Mouse (Mus musculus) CH12.LX (cell line): ENCODE results near the gene Rps21. TPM values are rescaled to one million over a fixed set of nuclear protein-coding genes. Genes with fewer than 3 reads are reported as not detected.

Experiments used
- DNase-seq: peaks from one replicate; pipeline ENCODE4 v3.0.0-alpha.2; 2013; ENCODE audit errors: extremely low read depth
- H3K27ac ChIP-seq: 2 replicates; pipeline ENCODE4 v1.5.1; 2012; ENCODE audit warnings: low read depth, mild to moderate bottlenecking, control low read depth, moderate library complexity; ENCODE audit not compliant: insufficient read depth
- H3K27me3 ChIP-seq: replicated peaks from 2 replicates; pipeline ENCODE3; 2012; ENCODE audit warnings: inconsistent platforms
- H3K36me3 ChIP-seq, 2 experiments: replicated peaks in 1 of 2; 2 replicates each; pipeline versions ENCODE3 to v1.6.1; 2012; ENCODE audit warnings: inconsistent platforms in 1 of 2, low read length in 1 of 2, mild to moderate bottlenecking in 1 of 2, mixed read lengths in 1 of 2, moderate library complexity in 1 of 2; ENCODE audit not compliant: control insufficient read depth in 1 of 2, insufficient read depth in 1 of 2
- H3K4me1 ChIP-seq, 2 experiments: 2 replicates each; pipeline ENCODE4 v1.6.1; 2012; ENCODE audit warnings: inconsistent platforms in 1 of 2, moderate library complexity in 1 of 2; ENCODE audit not compliant: insufficient read depth in 2 of 2, control insufficient read depth in 1 of 2
- H3K4me2 ChIP-seq: 2 replicates; pipeline ENCODE4 v1.6.1; 2012; ENCODE audit warnings: low read depth, mild to moderate bottlenecking, control low read depth; ENCODE audit not compliant: poor library complexity, insufficient read depth, severe bottlenecking
- H3K4me3 ChIP-seq, 3 experiments: fragments of 150-350 bp in 1 of 3; sonication (generic) in 1 of 3; replicated peaks in 1 of 3; 2 replicates each; pipeline versions ENCODE3 to v1.5.1; 2011 to 2012; ENCODE audit warnings: low read depth in 2 of 3, low read length in 2 of 3, mild to moderate bottlenecking in 2 of 3, moderate library complexity in 2 of 3, control low read depth in 1 of 3, improper control_type of control experiment in 1 of 3, inconsistent platforms in 1 of 3, mixed read lengths in 1 of 3; ENCODE audit not compliant: poor library complexity in 1 of 3
- H3K79me2 ChIP-seq: replicated peaks from 2 replicates; pipeline ENCODE4 v1.6.1; 2012; ENCODE audit warnings: mild to moderate bottlenecking, moderate library complexity; ENCODE audit not compliant: control insufficient read depth, poor library complexity, insufficient read depth, severe bottlenecking; ENCODE audit errors: extremely low read depth
- H3K9ac ChIP-seq: 2 replicates; pipeline ENCODE4 v1.6.1; 2012; ENCODE audit warnings: low read depth, mild to moderate bottlenecking, control low read depth, moderate library complexity; ENCODE audit not compliant: insufficient read depth
- H3K9me3 ChIP-seq: replicated peaks from 2 replicates; pipeline ENCODE3; 2012; ENCODE audit warnings: low read length, inconsistent platforms, mixed read lengths
- BHLHE40 ChIP-seq: IDR thresholded peaks from 2 replicates; pipeline ENCODE4 v1.6.1; 2011; ENCODE audit warnings: mild to moderate bottlenecking, low read depth, low read length, improper control_type of control experiment
- CHD1 ChIP-seq: IDR thresholded peaks from 2 replicates; pipeline ENCODE4 v1.6.1; 2012; ENCODE audit warnings: low read depth, low read length, improper control_type of control experiment, inconsistent platforms
- CTCF ChIP-seq, 2 experiments: IDR thresholded peaks in 1 of 2; conservative IDR thresholded peaks in 1 of 2; 2 replicates each; pipeline ENCODE4 v1.5.1; 2011 to 2012; ENCODE audit warnings: low read depth in 2 of 2, low read length in 2 of 2, improper control_type of control experiment in 1 of 2, inconsistent platforms in 1 of 2, mild to moderate bottlenecking in 1 of 2, moderate library complexity in 1 of 2
- E2F4 ChIP-seq: IDR thresholded peaks from 2 replicates; pipeline ENCODE4 v1.6.1; 2011; ENCODE audit warnings: low read depth, low read length, improper control_type of control experiment; ENCODE audit not compliant: insufficient replicate concordance
- ELF1 ChIP-seq: IDR thresholded peaks from 2 replicates; pipeline ENCODE4 v1.6.1; 2014; ENCODE audit warnings: low read depth, mild to moderate bottlenecking, inconsistent platforms, low read length, improper control_type of control experiment
- EP300 ChIP-seq: IDR thresholded peaks from 2 replicates; pipeline ENCODE4 v1.6.1; 2011; ENCODE audit warnings: low read length, improper control_type of control experiment
- GABPA ChIP-seq: IDR thresholded peaks from 2 replicates; pipeline ENCODE4 v1.6.1; 2012; ENCODE audit warnings: low read depth, low read length, improper control_type of control experiment, inconsistent platforms; ENCODE audit not compliant: insufficient replicate concordance
- JUN ChIP-seq: IDR thresholded peaks from 2 replicates; pipeline ENCODE4 v1.6.1; 2011; ENCODE audit warnings: low read depth, mild to moderate bottlenecking, low read length, improper control_type of control experiment, moderate library complexity; ENCODE audit not compliant: insufficient read depth
- JUND ChIP-seq: conservative IDR thresholded peaks from 2 replicates; pipeline ENCODE4 v1.6.1; 2011; ENCODE audit warnings: low read depth, low read length, improper control_type of control experiment
- KAT2A ChIP-seq: IDR thresholded peaks from 2 replicates; pipeline ENCODE4 v1.6.1; 2012; ENCODE audit warnings: low read length, improper control_type of control experiment, inconsistent platforms; ENCODE audit not compliant: insufficient replicate concordance
- MAFK ChIP-seq: IDR thresholded peaks from 2 replicates; pipeline ENCODE4 v1.6.1; 2011; ENCODE audit warnings: low read length, improper control_type of control experiment; ENCODE audit not compliant: insufficient replicate concordance
- MAX ChIP-seq: IDR thresholded peaks from 2 replicates; pipeline ENCODE4 v1.6.1; 2011; ENCODE audit warnings: low read length, improper control_type of control experiment
- MAZ ChIP-seq: IDR thresholded peaks from 2 replicates; pipeline ENCODE4 v1.6.1; 2012; ENCODE audit warnings: low read depth, mild to moderate bottlenecking, inconsistent platforms, low read length, improper control_type of control experiment, moderate library complexity
- MEF2A ChIP-seq: IDR thresholded peaks from 2 replicates; pipeline ENCODE4 v1.6.1; 2014; ENCODE audit warnings: low read depth, mild to moderate bottlenecking, inconsistent platforms, low read length, improper control_type of control experiment, borderline replicate concordance
- MXI1 ChIP-seq: IDR thresholded peaks from 2 replicates; pipeline ENCODE4 v1.6.1; 2011; ENCODE audit warnings: mild to moderate bottlenecking, low read depth, low read length, improper control_type of control experiment
- MYC ChIP-seq: IDR thresholded peaks from 2 replicates; pipeline ENCODE4 v1.6.1; 2011; ENCODE audit warnings: low read depth, mild to moderate bottlenecking, improper control_type of control experiment, low read length
- NELFE ChIP-seq: IDR thresholded peaks from 2 replicates; pipeline ENCODE4 v1.6.1; 2011; ENCODE audit warnings: low read depth, low read length, improper control_type of control experiment
- NRF1 ChIP-seq: IDR thresholded peaks from 2 replicates; pipeline ENCODE4 v1.6.1; 2014; ENCODE audit warnings: low read depth, mild to moderate bottlenecking, inconsistent platforms, low read length, improper control_type of control experiment, moderate library complexity
- PAX5 ChIP-seq: IDR thresholded peaks from 2 replicates; pipeline ENCODE4 v1.6.1; 2012; ENCODE audit warnings: low read length, inconsistent platforms, mixed read lengths
- POLR2A ChIP-seq: IDR thresholded peaks from 2 replicates; pipeline ENCODE4 v1.6.1; 2011; ENCODE audit warnings: low read depth, mild to moderate bottlenecking, improper control_type of control experiment, low read length
- POLR2AphosphoS2 ChIP-seq: IDR thresholded peaks from 2 replicates; pipeline ENCODE4 v1.6.1; 2011; ENCODE audit warnings: low read depth, low read length, improper control_type of control experiment
- RAD21 ChIP-seq: IDR thresholded peaks from 2 replicates; pipeline ENCODE4 v1.6.1; 2011; ENCODE audit warnings: low read depth, mild to moderate bottlenecking, low read length, improper control_type of control experiment, moderate library complexity
- RCOR1 ChIP-seq: conservative IDR thresholded peaks from 2 replicates; pipeline ENCODE4 v1.6.1; 2012; ENCODE audit warnings: low read depth, mild to moderate bottlenecking, inconsistent platforms, low read length, improper control_type of control experiment
- SIN3A ChIP-seq: IDR thresholded peaks from 2 replicates; pipeline ENCODE4 v1.6.1; 2012; ENCODE audit warnings: low read length, improper control_type of control experiment, inconsistent platforms
- SMC3 ChIP-seq: IDR thresholded peaks from 2 replicates; pipeline ENCODE4 v1.6.1; 2011; ENCODE audit warnings: low read depth, low read length, improper control_type of control experiment
- TBP ChIP-seq: conservative IDR thresholded peaks from 2 replicates; pipeline ENCODE4 v1.6.1; 2011; ENCODE audit warnings: low read depth, low read length, improper control_type of control experiment
- TCF12 ChIP-seq: IDR thresholded peaks from 2 replicates; pipeline ENCODE4 v1.6.1; 2014; ENCODE audit warnings: low read depth, mild to moderate bottlenecking, inconsistent platforms, low read length, improper control_type of control experiment
- UBTF ChIP-seq: IDR thresholded peaks from 2 replicates; pipeline ENCODE4 v1.6.1; 2012; ENCODE audit warnings: low read depth, mild to moderate bottlenecking, inconsistent platforms, low read length, improper control_type of control experiment, moderate library complexity
- USF1 ChIP-seq: IDR thresholded peaks from 2 replicates; pipeline ENCODE4 v1.6.1; 2014; ENCODE audit warnings: low read depth, mild to moderate bottlenecking, inconsistent platforms, low read length, improper control_type of control experiment
- USF2 ChIP-seq: conservative IDR thresholded peaks from 2 replicates; pipeline ENCODE4 v1.6.1; 2011; ENCODE audit warnings: low read depth, low read length, improper control_type of control experiment
- ZC3H11A ChIP-seq: IDR thresholded peaks from 2 replicates; pipeline ENCODE4 v1.6.1; 2012; ENCODE audit warnings: low read depth, mild to moderate bottlenecking, inconsistent platforms, low read length, improper control_type of control experiment
- ZKSCAN1 ChIP-seq: IDR thresholded peaks from 2 replicates; pipeline ENCODE4 v1.6.1; 2012; ENCODE audit warnings: low read depth, inconsistent platforms, low read length, improper control_type of control experiment, borderline replicate concordance
- ZMIZ1 ChIP-seq: IDR thresholded peaks from 2 replicates; pipeline ENCODE4 v1.6.1; 2012; ENCODE audit warnings: low read depth, mild to moderate bottlenecking, inconsistent platforms, low read length, improper control_type of control experiment
- ZNF384 ChIP-seq: IDR thresholded peaks from 2 replicates; pipeline ENCODE4 v1.6.1; 2012; ENCODE audit warnings: low read depth, low read length, improper control_type of control experiment, inconsistent platforms
- dilution Hi-C: fragments of 300-500 bp; cut with MboI; formaldehyde crosslinking; loops from 2 replicates; pipeline ENCODE4 v1.14.3; 2020; ENCODE audit warnings: low sequenced_read_pairs; ENCODE audit not compliant: extremely low pct_unique_long_range_greater_than_20kb, extremely low pct_ligation_motif_present
- in situ Hi-C: fragments of 300-500 bp; cut with MboI; formaldehyde crosslinking; loops from 3 replicates; pipeline ENCODE4 v1.14.3; 2019; ENCODE audit warnings: low sequenced_read_pairs, low pct_ligation_motif_present, low pct_unique_long_range_greater_than_20kb, mixed read lengths
- polyA plus RNA-seq: library from polyadenylated mRNA; unstranded; fragments of >175 nt; gene quantifications from 2 replicates; pipeline ENCODE4 v1.2.1, GENCODE M21; 2012; ENCODE audit warnings: low read depth; ENCODE audit not compliant: insufficient read length
- total RNA-seq, 2 experiments: library from RNA; depleted of rRNA; stranded (reverse); fragments of 300-350 nt in 1 of 2; fragments of >200 nt in 1 of 2; gene quantifications; 2 replicates each; pipeline ENCODE4 v1.2.3; 2012 to 2014

The Rps21 gene
- total and polyA plus RNA-seq, 3 experiments, result 705 to 3,770 (median 1,686) TPM

DNA sequence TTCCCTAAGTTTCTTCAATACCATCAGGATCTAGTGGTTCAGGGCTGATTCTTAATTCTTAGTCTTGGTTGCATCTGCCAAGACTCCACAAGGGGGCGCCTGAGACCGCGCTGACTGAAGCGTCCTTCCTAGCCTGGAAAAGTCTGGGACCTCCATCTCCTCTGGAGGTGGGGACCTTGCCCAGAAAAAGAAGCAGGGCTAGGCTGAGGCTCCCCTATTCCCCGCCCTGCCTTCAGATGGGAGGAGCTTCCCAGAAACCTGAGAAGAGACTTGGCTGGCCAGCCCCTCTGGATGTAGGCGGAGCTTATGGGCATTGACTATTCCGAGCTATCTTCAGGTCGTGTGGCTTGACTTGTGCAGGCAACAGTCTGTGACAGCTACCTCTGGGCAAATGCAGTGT is 18.7 kb downstream of the Rps21 start:
- no peaks in the 10 kb centered on the region for H3K9me3 ChIP-seq
- peaks cover 12 to 37% of the 10 kb centered on the region in 2 experiments for H3K4me1 ChIP-seq
- H3K9ac ChIP-seq, result no peak overlapping the region
- peak overlapping the region; percentile 54 for H3K4me2 ChIP-seq
- TF ChIP-seq EP300 (no peak), ZNF384 (no peak), TCF12 (no peak), KAT2A (no peak), POLR2A (no peak), NELFE (no peak), USF1 (no peak), POLR2AphosphoS2 (no peak), SIN3A (no peak), E2F4 (no peak), RAD21 (peak; percentile 91), MAZ (no peak), PAX5 (no peak), NRF1 (no peak), MXI1 (no peak), SMC3 (peak; percentile 95), ELF1 (no peak), CTCF (conservative IDR thresholded peaks at IDR 0.05 in 1 of 2, IDR thresholded peaks at IDR 0.05 in 1 of 2; ENCODE audit: low read depth in 2 of 2, low read length in 2 of 2) (peak; percentile 39 to 95; a peak in 3 of 4 replicates), CHD1 (no peak), MYC (no peak), TBP (no peak), ZC3H11A (peak; percentile 67), GABPA (no peak), USF2 (no peak), UBTF (no peak), ZKSCAN1 (no peak), ZMIZ1 (no peak), JUN (no peak), MEF2A (0 out of 2 replicates have a peak, but pooled peaks have one; percentile 10), JUND (no peak), RCOR1 (no peak), MAX (no peak), MAFK (no peak), BHLHE40 (no peak)
- TF ChIP-seq, all 38 proteins: peak for 5
- dilution Hi-C loops (no loop called here), in situ Hi-C loops (loop anchor here (10.0 kb wide), 1 partner anchor 299 kb away; no protein-coding TSS in a partner anchor)
- H3K27me3 ChIP-seq, result peaks cover 67% of the 10 kb centered on the region
- H3K27ac ChIP-seq, result no peak overlapping the region
- H3K36me3 ChIP-seq, result no peaks in the 10 kb centered on the region
- H3K79me2 ChIP-seq, result 0 out of 2 replicates have a peak, but pooled peaks cover 6% of the 10 kb centered on the region
- no peak overlapping the region for H3K4me3 ChIP-seq
- DNase-seq, result peak; percentile 59
